Mouse (Mus musculus) splenic B cell, adult 2 months (primary cell): Measurements from ENCODE around the gene Atr.
"Not testable (repeated sequence)": the region's sequence is repeated elsewhere in the genome, so short reads cannot be mapped to it uniquely, and the experiment has no call there.

Experiments used
- DNase-seq: peaks from one replicate; pipeline ENCODE4 v3.0.0-alpha.2; 2011; ENCODE audit warnings: low read depth, low spot score
- H3K27me3 ChIP-seq: 2 replicates; pipeline ENCODE4 v1.6.1; 2012; ENCODE audit warnings: mild to moderate bottlenecking, low read length, moderate library complexity, mixed read lengths; ENCODE audit not compliant: control insufficient read depth, poor library complexity, insufficient read depth, severe bottlenecking
- H3K36me3 ChIP-seq: 2 replicates; pipeline ENCODE4 v1.6.1; 2012; ENCODE audit warnings: mild to moderate bottlenecking, low read length, moderate library complexity, mixed read lengths; ENCODE audit not compliant: control insufficient read depth, poor library complexity, insufficient read depth, severe bottlenecking

Atr gene

GRCm38 (mm10) chr9:95852896-95853295 is 4.5 kb upstream of the Atr start:
- DNase-seq, result peak; percentile 89
- Histone ChIP-seq H3K27me3 (no peaks in the 10 kb centered on the region), H3K36me3 (no peaks in the 10 kb centered on the region)

- DNase-seq, result no peak
- H3K36me3 ChIP-seq, result no peaks in the 10 kb centered on the region
- no peaks in the 10 kb centered on the region for H3K27me3 ChIP-seq
Measured at GRCm38 (mm10) chr9:95854891-95855290, 2.5 kb upstream of the Atr start.

GRCm38 (mm10) chr9:95856004-95856403 is 1.4 kb upstream of the Atr start:
- no peak for DNase-seq
- Histone ChIP-seq H3K27me3 (no peaks in the 10 kb centered on the region), H3K36me3 (no peaks in the 10 kb centered on the region)

- DNase-seq, result peak; percentile 66
- H3K27me3 ChIP-seq, result no peaks in the 10 kb centered on the region
- H3K36me3 ChIP-seq, result no peaks in the 10 kb centered on the region
Measured at GRCm38 (mm10) chr9:95858027-95858570, 702 bp downstream of the Atr start.

- Histone ChIP-seq H3K27me3 (no peaks in the 10 kb centered on the region), H3K36me3 (0 out of 2 replicates have a peak, but pooled peaks cover 8% of the 10 kb centered on the region)
- DNase-seq, result no peak
Measured at GRCm38 (mm10) chr9:95878246-95878645, 20.8 kb downstream of the Atr start.

- Histone ChIP-seq H3K36me3 (peaks cover 3% of the 10 kb centered on the region; the same call in 1 of the 2 replicates), H3K27me3 (no peaks in the 10 kb centered on the region)
- no peak for DNase-seq
Measured at GRCm38 (mm10) chr9:95882751-95883150, 25.4 kb downstream of the Atr start.

GRCm38 (mm10) chr9:95897392-95897791 is 40.0 kb downstream of the Atr start:
- DNase-seq, result no peak
- H3K36me3 ChIP-seq, result peaks cover 2% of the 10 kb centered on the region; the same call in 1 of the 2 replicates
- no peaks in the 10 kb centered on the region for H3K27me3 ChIP-seq

GRCm38 (mm10) chr9:95932855-95933254 is 75.5 kb downstream of the Atr start:
- peaks cover 4% of the 10 kb centered on the region; the same call in 1 of the 2 replicates for H3K36me3 ChIP-seq
- no peak for DNase-seq

GRCm38 (mm10) chr9:95953658-95954057 is 96.3 kb downstream of the Atr start:
- no peaks in the 10 kb centered on the region for H3K36me3 ChIP-seq
- no peaks in the 10 kb centered on the region for H3K27me3 ChIP-seq
- DNase-seq, result no peak

More at GRCm38 (mm10) chr9:95932855-95933254, 75.5 kb downstream of the Atr start:
- no peaks in the 10 kb centered on the region for H3K27me3 ChIP-seq

- Histone ChIP-seq H3K36me3 (no peaks in the 10 kb centered on the region), H3K27me3 (no peaks in the 10 kb centered on the region)
- DNase-seq, result no peak
Measured at GRCm38 (mm10) chr9:95954226-95954584, 96.8 kb downstream of the Atr start.

- peak; percentile 97 for DNase-seq
- no peaks in the 10 kb centered on the region for H3K27me3 ChIP-seq
- H3K36me3 ChIP-seq, result no peaks in the 10 kb centered on the region
Measured at GRCm38 (mm10) chr9:95954585-95955461, 97.4 kb downstream of the Atr start, which contains the start of gene Xrn1. Gene Xrn1 (plus strand): TSS chr9:95954760.

GRCm38 (mm10) chr9:95957611-95958010 is 100.2 kb downstream of the Atr start:
- no peak for DNase-seq
- no peaks in the 10 kb centered on the region for H3K36me3 ChIP-seq
- H3K27me3 ChIP-seq, result no peaks in the 10 kb centered on the region

GRCm38 (mm10) chr9:95958041-95958730 is 100.8 kb downstream of the Atr start:
- Histone ChIP-seq H3K36me3 (no peaks in the 10 kb centered on the region), H3K27me3 (no peaks in the 10 kb centered on the region)
- DNase-seq, result no peak

- not testable (repeated sequence) for H3K27me3 ChIP-seq, H3K36me3 ChIP-seq, DNase-seq
Measured at GRCm38 (mm10) chr9:95958731-95959105, 101.3 kb downstream of the Atr start.

GRCm38 (mm10) chr9:95959246-95959645 is 101.8 kb downstream of the Atr start:
- DNase-seq, result no peak
- Histone ChIP-seq H3K36me3 (0 out of 2 replicates have a peak, but pooled peaks cover 1% of the 10 kb centered on the region), H3K27me3 (no peaks in the 10 kb centered on the region)
